Mouse (Mus musculus) thymus, postnatal 4 days (tissue): ENCODE results near the gene Jmjd8.

ENCODE experiments used
- DNase-seq: peaks from one replicate; pipeline ENCODE4 v3.0.0; 2021

Jmjd8 gene

GRCm38 (mm10) chr17:25808789-25809605 is 19.7 kb upstream of the Jmjd8 start, which contains the start of gene Fbxl16:
Fbxl16 (plus strand) TSS chr17:25809085.
- DNase-seq, result peak; percentile 60

- DNase-seq, result no peak
These were observed 18.9 kb upstream of the Jmjd8 start for GRCm38 (mm10) chr17:25809606-25810340.

GRCm38 (mm10) chr17:25810890-25811289 is 17.8 kb upstream of the Jmjd8 start:
- DNase-seq, result no peak

- DNase-seq, result peak; percentile 93
These were observed 15.2 kb upstream of the Jmjd8 start for GRCm38 (mm10) chr17:25813471-25813870.

- DNase-seq, result no peak
These were observed 11.0 kb upstream of the Jmjd8 start for GRCm38 (mm10) chr17:25817662-25818061.

- DNase-seq, result no peak
These were observed 9.6 kb upstream of the Jmjd8 start for GRCm38 (mm10) chr17:25818851-25819780.

GRCm38 (mm10) chr17:25823452-25823851 is 5.2 kb upstream of the Jmjd8 start, which contains the start of gene Wdr24:
Wdr24 (plus strand) TSS chr17:25823627.
- peak; percentile 78 for DNase-seq

GRCm38 (mm10) chr17:25824362-25825142 is 4.1 kb upstream of the Jmjd8 start:
- no peak for DNase-seq

GRCm38 (mm10) chr17:25825311-25825710 is 3.4 kb upstream of the Jmjd8 start:
- DNase-seq, result no peak

GRCm38 (mm10) chr17:25825984-25826570 is 2.6 kb upstream of the Jmjd8 start:
- no peak for DNase-seq

- DNase-seq, result no peak
These were observed 1.7 kb upstream of the Jmjd8 start for GRCm38 (mm10) chr17:25827011-25827410.

- DNase-seq, result no peak
These were observed 983 bp upstream of the Jmjd8 start for GRCm38 (mm10) chr17:25827546-25828222.

GRCm38 (mm10) chr17:25828223-25828594 is 458 bp upstream of the Jmjd8 start:
- no peak for DNase-seq

GRCm38 (mm10) chr17:25829558-25830017 is 921 bp downstream of the Jmjd8 start:
- DNase-seq, result no peak

GRCm38 (mm10) chr17:25830200-25830753 is 1.6 kb downstream of the Jmjd8 start:
- no peak for DNase-seq

- DNase-seq, result no peak
These were observed 2.3 kb downstream of the Jmjd8 start for GRCm38 (mm10) chr17:25830806-25831431.

GRCm38 (mm10) chr17:25831451-25832281 is 3.0 kb downstream of the Jmjd8 start:
- no peak for DNase-seq

GRCm38 (mm10) chr17:25832436-25833290 is 4.0 kb downstream of the Jmjd8 start:
- DNase-seq, result peak; percentile 99
